Mouse (Mus musculus): ENCODE measurements at regions not wholly inside any gene's neighbourhood (a gene's known extent, or its start where the extent isn't known, plus 50 kb on each side); places are given as distances from the start of the nearest gene placed in this dataset.
A peak's percentile ranks its signal among the peaks of the same experiment; 100 is the strongest.

- Histone ChIP-seq H3K4me3 (ENCODE audit: low read depth, low read length) (no peak overlapping the region), H3K27me3 (ENCODE audit: control insufficient read depth, insufficient read depth, low read length) (no peaks in the 10 kb centered on the region; the same call in 1 of the 2 replicates), H3K9me3 (ENCODE audit: control insufficient read depth, low read length) (no peaks in the 10 kb centered on the region), H3K4me1 (ENCODE audit: control insufficient read depth, insufficient read depth, low read length) (no peaks in the 10 kb centered on the region; the same call in 1 of the 2 replicates), H3K4me2 (no peak overlapping the region), H3K27ac (ENCODE audit: low read depth, low read length) (no peak overlapping the region), H3K9ac (ENCODE audit: low read length) (no peak overlapping the region), H3K36me3 (ENCODE audit: control insufficient read depth, insufficient read depth, low read length) (no peaks in the 10 kb centered on the region)
- ATAC-seq (ENCODE audit: low FRiP score): no peak; the same call in 1 of the 2 replicates
- DNase-seq (ENCODE audit: low spot score, missing footprints): no peak
- 44% methylated on average over 3 of the region's 3 CpGs for WGBS
These were observed 68.7 kb downstream of the Atoh1 start for GRCm38 (mm10) chr6:64797600-64797999.

- Histone ChIP-seq H3K4me3 (ENCODE audit: low read depth, low read length) (peak overlapping the region; percentile 35; the same call in 1 of the 2 replicates), H3K9ac (ENCODE audit: low read length) (peak overlapping the region; percentile 53; the same call in 1 of the 2 replicates), H3K27ac (ENCODE audit: low read depth, low read length) (no peak overlapping the region), H3K4me2 (peak overlapping the region; percentile 66), H3K9me3 (ENCODE audit: control insufficient read depth, low read length) (no peaks in the 10 kb centered on the region), H3K27me3 (ENCODE audit: control insufficient read depth, insufficient read depth, low read length) (no peaks in the 10 kb centered on the region; the same call in 1 of the 2 replicates), H3K4me1 (ENCODE audit: control insufficient read depth, insufficient read depth, low read length) (no peaks in the 10 kb centered on the region; the same call in 1 of the 2 replicates), H3K36me3 (ENCODE audit: control insufficient read depth, insufficient read depth, low read length) (no peaks in the 10 kb centered on the region)
- DNase-seq (ENCODE audit: low spot score, missing footprints) (no peak), ATAC-seq (ENCODE audit: low FRiP score) (0 out of 2 replicates have a peak, but pooled peaks have one; percentile 8)
- WGBS: 71% methylated on average over 5 of the region's 5 CpGs
These were observed 69.9 kb downstream of the Atoh1 start for GRCm38 (mm10) chr6:64798804-64799203.

DNA sequence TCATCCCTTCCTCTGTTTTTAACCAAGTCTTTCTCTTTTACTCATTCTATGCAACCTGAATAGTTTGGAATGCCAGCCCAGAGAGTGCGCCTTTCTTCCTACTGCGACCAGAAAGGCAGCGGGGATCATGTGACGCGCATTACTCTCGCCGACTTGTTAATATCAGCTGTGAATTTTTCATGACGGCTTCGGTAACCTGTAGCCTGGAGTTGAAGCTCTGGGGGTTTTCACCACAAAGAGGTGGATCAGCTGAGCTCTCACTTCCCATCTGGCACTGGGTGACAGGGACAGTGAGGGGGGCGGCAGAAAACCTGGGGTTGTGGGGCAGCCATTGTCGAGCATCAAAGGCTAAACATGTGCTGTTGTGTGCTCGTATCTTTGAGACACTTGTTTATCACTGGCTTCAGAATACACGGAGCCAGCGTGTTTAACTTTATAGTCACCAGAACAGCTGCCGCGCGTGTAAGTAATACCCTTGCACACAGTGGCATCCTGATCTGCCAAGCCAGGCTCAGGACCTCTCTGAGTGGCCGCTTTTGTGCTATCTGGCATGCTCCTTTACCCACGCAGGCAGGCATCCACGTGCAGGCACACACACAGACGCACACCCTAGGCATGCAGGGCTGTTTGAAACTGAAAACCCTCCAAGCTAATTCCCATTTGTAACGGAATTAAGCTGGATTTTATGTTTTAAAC, 70.5 kb downstream of the Atoh1 start:
- no peaks in the 10 kb centered on the region for H3K9me3 ChIP-seq (ENCODE audit: control insufficient read depth, low read length)
- H3K9ac ChIP-seq (ENCODE audit: low read length): peak overlapping the region; percentile 53
- WGBS: 10% methylated on average over 22 of the region's 22 CpGs
- H3K4me1 ChIP-seq (ENCODE audit: control insufficient read depth, insufficient read depth, low read length): no peaks in the 10 kb centered on the region; the same call in 1 of the 2 replicates
- no peaks in the 10 kb centered on the region; the same call in 1 of the 2 replicates for H3K27me3 ChIP-seq (ENCODE audit: control insufficient read depth, insufficient read depth, low read length)
- DNase-seq (ENCODE audit: low spot score, missing footprints): peak; percentile 92
- no peaks in the 10 kb centered on the region for H3K36me3 ChIP-seq (ENCODE audit: control insufficient read depth, insufficient read depth, low read length)
- H3K27ac ChIP-seq (ENCODE audit: low read depth, low read length): no peak overlapping the region
- ATAC-seq (ENCODE audit: low FRiP score): peak; percentile 81
- peak overlapping the region; percentile 66 for H3K4me2 ChIP-seq
- peak overlapping the region; percentile 35 for H3K4me3 ChIP-seq (ENCODE audit: low read depth, low read length)

DNA sequence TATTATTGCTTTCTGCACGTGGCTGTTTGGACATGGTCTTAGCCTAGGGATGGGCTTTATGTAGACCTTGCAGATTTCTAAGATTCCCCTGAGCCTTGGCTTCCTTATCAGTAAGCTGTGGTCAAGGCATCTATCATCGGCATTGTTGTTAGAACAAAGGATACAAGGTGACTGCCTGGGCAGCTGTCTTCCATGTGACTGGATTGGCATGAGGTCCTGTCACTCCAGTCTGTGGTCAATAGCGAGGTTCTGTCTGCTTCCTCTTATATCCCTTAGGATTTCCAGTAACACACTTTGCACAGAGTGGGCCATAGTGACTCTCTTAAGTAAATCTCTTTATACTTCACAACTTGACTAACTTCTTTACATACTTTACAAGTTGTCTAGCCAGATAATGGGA, 72.0 kb downstream of the Atoh1 start:
- Histone ChIP-seq H3K4me2 (no peak overlapping the region), H3K9ac (ENCODE audit: low read length) (no peak overlapping the region), H3K36me3 (ENCODE audit: control insufficient read depth, insufficient read depth, low read length) (no peaks in the 10 kb centered on the region), H3K9me3 (ENCODE audit: control insufficient read depth, low read length) (no peaks in the 10 kb centered on the region), H3K27me3 (ENCODE audit: control insufficient read depth, insufficient read depth, low read length) (no peaks in the 10 kb centered on the region; the same call in 1 of the 2 replicates), H3K27ac (ENCODE audit: low read depth, low read length) (no peak overlapping the region), H3K4me1 (ENCODE audit: control insufficient read depth, insufficient read depth, low read length) (no peaks in the 10 kb centered on the region; the same call in 1 of the 2 replicates), H3K4me3 (ENCODE audit: low read depth, low read length) (no peak overlapping the region)
- 36% methylated on average over 3 of the region's 3 CpGs for WGBS
- DNase-seq (ENCODE audit: low spot score, missing footprints) (no peak), ATAC-seq (ENCODE audit: low FRiP score) (no peak)

- no peak overlapping the region for H3K27ac ChIP-seq (ENCODE audit: low read depth, low read length)
- DNase-seq (ENCODE audit: low spot score, missing footprints) (no peak), ATAC-seq (ENCODE audit: low FRiP score) (no peak)
- H3K4me3 ChIP-seq (ENCODE audit: low read depth, low read length): no peak overlapping the region
- H3K9ac ChIP-seq (ENCODE audit: low read length): no peak overlapping the region
- H3K9me3 ChIP-seq (ENCODE audit: control insufficient read depth, low read length): no peaks in the 10 kb centered on the region
- H3K4me2 ChIP-seq: no peak overlapping the region
- H3K36me3 ChIP-seq (ENCODE audit: control insufficient read depth, insufficient read depth, low read length): no peaks in the 10 kb centered on the region
- 92% methylated on average over 1 of the region's 1 CpGs for WGBS
- no peaks in the 10 kb centered on the region for H3K27me3 ChIP-seq (ENCODE audit: control insufficient read depth, insufficient read depth, low read length)
- no peaks in the 10 kb centered on the region for H3K4me1 ChIP-seq (ENCODE audit: control insufficient read depth, insufficient read depth, low read length)
These were observed 86.2 kb downstream of the Atoh1 start for GRCm38 (mm10) chr6:64815115-64815514.

DNA sequence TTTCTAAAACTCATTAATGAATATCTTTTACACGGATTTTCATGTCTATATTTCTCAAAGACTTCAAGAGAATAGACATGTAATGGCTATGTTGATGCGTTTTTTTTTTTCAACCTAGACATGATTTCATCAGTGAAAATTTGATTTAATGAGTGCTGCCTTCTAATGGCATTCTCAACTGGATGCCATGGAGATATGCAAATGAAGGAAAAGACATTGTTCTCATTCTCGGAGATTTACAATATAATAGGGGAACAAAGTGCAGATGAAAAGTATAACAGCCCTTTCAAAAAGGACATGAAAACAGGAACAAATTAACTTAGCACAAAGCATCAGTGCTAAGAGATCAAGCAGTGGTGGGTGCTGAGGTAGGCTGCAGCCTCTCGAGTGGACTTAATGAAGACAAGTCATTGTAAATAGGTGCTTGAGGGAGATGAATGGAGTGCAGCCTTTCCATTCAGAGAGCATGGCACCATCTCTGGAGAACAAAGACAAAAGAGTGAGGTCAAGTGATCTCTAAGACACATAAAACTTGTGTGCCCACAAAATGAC, 120.2 kb downstream of the Atoh1 start:
- DNase-seq (ENCODE audit: low spot score, missing footprints) (no peak), ATAC-seq (ENCODE audit: low FRiP score) (peak; percentile 24; the same call in 1 of the 2 replicates)
- no peaks in the 10 kb centered on the region for H3K27me3 ChIP-seq (ENCODE audit: control insufficient read depth, insufficient read depth, low read length)
- WGBS: 43% methylated on average over 4 of the region's 4 CpGs
- H3K4me3 ChIP-seq (ENCODE audit: low read depth, low read length): no peak overlapping the region
- H3K9ac ChIP-seq (ENCODE audit: low read length): no peak overlapping the region
- H3K9me3 ChIP-seq (ENCODE audit: control insufficient read depth, low read length): no peaks in the 10 kb centered on the region
- H3K4me2 ChIP-seq: no peak overlapping the region
- peaks cover 3% of the 10 kb centered on the region; the same call in 1 of the 2 replicates for H3K4me1 ChIP-seq (ENCODE audit: control insufficient read depth, insufficient read depth, low read length)
- no peaks in the 10 kb centered on the region for H3K36me3 ChIP-seq (ENCODE audit: control insufficient read depth, insufficient read depth, low read length)
- H3K27ac ChIP-seq (ENCODE audit: low read depth, low read length): no peak overlapping the region

GRCm38 (mm10) chr6:64862901-64863300, 134.0 kb downstream of the Atoh1 start:
- Histone ChIP-seq H3K4me1 (ENCODE audit: control insufficient read depth, insufficient read depth, low read length) (no peaks in the 10 kb centered on the region), H3K4me2 (no peak overlapping the region), H3K27ac (ENCODE audit: low read depth, low read length) (no peak overlapping the region), H3K36me3 (ENCODE audit: control insufficient read depth, insufficient read depth, low read length) (no peaks in the 10 kb centered on the region), H3K27me3 (ENCODE audit: control insufficient read depth, insufficient read depth, low read length) (no peaks in the 10 kb centered on the region), H3K9me3 (ENCODE audit: control insufficient read depth, low read length) (no peaks in the 10 kb centered on the region), H3K9ac (ENCODE audit: low read length) (no peak overlapping the region), H3K4me3 (ENCODE audit: low read depth, low read length) (no peak overlapping the region)
- no peak for ATAC-seq (ENCODE audit: low FRiP score)
- WGBS: 87% methylated on average over 4 of the region's 4 CpGs
- DNase-seq (ENCODE audit: low spot score, missing footprints): no peak

DNA sequence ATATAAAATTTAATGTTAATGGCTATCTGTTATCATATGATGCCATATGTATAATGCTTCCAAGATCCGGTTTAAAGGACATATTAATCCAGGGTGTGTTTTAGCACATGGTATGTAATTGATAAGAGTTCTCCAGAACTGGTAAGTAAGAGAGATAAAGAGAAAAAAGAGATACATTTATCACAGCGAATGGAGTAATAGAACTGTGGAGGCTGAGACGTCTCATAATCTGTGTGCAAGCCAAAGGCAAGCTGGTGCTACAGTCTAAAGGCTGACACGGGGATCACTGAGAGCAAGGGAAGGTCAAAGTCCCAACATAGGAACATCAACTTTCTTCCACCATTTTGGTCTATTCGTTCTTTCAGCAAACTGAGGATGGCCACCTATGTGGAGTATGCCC, 146.0 kb upstream of the Smarcad1 start:
- Histone ChIP-seq H3K9ac (ENCODE audit: low read length) (no peak overlapping the region), H3K9me3 (ENCODE audit: control insufficient read depth, low read length) (no peaks in the 10 kb centered on the region), H3K36me3 (ENCODE audit: control insufficient read depth, insufficient read depth, low read length) (no peaks in the 10 kb centered on the region), H3K4me2 (no peak overlapping the region), H3K27ac (ENCODE audit: low read depth, low read length) (no peak overlapping the region), H3K4me3 (ENCODE audit: low read depth, low read length) (no peak overlapping the region), H3K4me1 (ENCODE audit: control insufficient read depth, insufficient read depth, low read length) (no peaks in the 10 kb centered on the region), H3K27me3 (ENCODE audit: control insufficient read depth, insufficient read depth, low read length) (no peaks in the 10 kb centered on the region)
- WGBS: 89% methylated on average over 5 of the region's 5 CpGs
- DNase-seq (ENCODE audit: low spot score, missing footprints): no peak
- no peak for ATAC-seq (ENCODE audit: low FRiP score)

Data from midbrain, embryonic 11.5 days (tissue).